Mouse (Mus musculus) CD4-positive helper T cell, adult 2 months (primary cell): ENCODE data around the gene Lbx2.

Experiments used
- DNase-seq: peaks from one replicate; pipeline ENCODE4 v3.0.0-alpha.2; 2012; ENCODE audit warnings: low read depth, missing footprints, low spot score

The Lbx2 gene

DNA sequence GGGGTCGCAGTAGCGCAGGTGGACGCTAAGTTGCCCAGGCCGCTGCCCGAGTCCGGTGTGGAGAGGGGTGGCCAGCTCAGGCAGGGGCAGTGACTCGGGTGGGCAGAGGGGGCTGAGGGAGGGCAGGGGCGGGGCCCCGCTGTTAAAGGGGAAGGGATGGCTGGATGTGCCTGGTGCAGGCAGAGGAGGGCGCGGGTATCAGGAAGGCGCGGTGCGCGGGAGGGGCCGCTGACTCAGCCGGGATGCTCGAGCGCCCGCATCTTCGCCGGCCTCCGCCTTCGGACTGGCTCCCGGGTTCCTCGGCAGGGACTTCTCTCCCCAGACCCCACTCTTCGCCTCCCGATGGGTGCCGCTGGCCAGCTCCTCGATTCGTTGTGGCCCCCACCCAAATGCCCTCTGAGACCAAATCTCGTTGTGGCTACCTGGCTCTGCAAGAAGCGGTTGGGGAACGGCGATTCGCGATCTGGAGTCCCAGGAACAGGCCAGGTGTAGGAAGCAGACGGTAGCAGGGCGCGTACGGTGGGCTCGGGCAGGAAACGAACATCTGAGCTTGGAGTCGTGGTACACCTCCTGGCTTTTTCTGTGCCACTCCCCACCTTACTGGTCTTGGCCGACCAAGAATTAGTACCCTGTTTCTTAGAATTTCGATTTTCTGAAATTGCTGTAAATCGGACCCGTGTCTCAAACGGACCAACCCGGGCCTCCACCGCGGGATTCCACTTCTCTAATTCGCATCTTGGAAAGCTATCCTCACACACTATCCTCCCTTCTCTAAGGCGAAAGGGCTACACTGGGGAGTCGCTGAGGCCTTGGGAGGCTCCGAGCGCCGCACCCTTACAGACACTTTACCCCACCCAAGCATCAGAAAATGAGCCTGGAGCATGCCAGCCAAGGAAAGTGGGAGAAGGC is 15.6 kb upstream of the Lbx2 start:
- peak; percentile 52 for DNase-seq

DNA sequence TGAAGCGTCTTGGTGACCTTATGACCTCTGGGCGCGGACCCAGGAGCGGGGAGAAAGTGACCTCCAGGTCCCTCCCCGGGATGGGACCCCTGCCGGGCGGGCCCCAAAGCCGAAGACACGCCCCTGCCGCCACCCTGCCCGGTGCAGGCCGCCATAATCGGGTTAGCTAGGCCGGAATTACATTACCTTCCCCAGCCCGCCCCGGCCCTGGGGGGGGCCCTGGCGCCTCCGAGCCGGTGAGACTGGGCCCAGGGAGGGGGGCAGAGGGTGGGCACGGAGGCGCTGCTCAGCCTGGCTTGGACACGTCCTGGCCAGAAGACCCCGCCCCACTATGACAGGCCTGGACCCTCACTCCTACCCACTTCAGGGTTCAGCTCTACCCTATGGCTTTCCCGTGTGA is 14.9 kb upstream of the Lbx2 start:
- no peak for DNase-seq

DNA sequence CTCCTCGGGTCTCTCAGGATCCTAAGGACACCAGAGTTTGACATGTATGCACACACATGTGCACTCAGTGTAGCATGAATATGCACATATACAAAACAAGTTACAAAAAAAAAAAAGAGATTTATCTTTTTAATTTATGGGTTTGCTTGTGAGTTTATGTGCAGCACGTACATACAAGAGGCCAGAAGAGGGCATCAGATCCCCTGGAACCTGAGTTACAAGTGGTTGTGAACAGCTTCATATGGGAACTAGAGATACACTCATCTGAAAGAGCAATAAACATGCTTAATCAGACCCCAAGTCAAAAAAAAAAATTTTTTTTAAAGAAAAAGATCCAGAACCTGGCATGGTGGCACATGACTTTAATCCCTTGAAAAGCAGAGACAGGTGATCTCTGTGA is 11.2 kb upstream of the Lbx2 start:
- peak; percentile 73 for DNase-seq

DNA sequence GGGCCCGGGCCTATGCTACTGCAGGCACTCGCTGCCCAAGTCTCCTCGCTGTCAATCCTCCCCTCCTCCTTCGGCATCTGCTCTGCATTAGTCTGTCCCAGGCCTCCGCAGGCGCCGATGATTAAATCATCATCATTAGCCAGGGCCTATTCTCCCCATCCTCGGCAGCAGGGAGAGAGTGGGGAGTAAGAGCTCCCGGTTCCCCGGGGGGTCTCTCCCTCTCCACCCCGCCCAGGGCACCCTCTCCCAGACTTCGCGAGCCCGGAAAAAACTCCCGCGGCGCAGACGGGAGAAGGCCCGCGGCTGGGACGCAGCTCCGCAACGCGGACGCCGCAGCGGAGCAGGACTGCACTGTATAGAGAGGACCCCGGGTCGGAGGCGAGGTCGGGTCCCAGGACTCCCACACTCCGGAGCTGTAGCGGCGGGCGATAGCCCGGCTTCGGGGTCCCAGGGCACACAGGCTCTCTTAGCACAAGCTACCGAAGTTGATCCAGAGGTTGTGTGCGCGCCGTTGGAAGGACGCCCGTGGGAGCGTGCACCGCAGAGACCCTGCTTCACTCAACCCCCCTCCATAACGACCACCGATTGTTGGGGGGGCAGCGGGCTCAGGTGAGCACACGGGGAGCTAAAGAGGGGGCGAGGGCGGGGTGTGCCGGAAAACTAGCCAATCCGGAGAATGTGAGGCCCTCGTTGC is 8.4 kb upstream of the Lbx2 start, which contains the start of gene Pcgf1:
Pcgf1 (plus strand) TSS at position 240 of the 694 bp plus-strand sequence.
- peak; percentile 41 for DNase-seq

DNA sequence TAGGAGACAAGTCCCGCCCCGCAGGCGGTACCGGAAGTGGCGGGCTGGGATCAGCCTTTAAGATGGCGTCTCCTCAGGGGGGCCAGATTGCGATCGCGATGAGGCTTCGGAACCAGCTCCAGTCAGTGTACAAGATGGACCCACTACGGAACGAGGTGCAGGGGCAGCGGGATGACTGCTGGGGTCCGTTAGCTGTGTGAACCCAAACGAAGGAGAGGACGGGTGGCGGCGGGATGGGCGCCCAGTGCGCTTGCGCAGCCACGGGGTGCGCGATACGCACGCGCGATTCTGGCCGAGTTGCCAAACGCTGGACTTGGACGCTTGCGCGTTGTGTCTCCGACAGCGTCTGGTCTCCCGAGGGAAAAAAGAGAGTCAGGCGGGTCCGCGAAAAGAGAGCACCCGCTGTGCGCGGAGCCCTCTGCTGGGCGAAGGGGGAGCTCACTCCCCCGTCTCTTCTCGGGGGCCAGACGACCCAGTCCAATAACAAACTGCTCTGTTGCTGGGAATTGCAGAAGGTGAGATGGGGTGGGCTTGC is 7.8 kb upstream of the Lbx2 start:
- peak; percentile 97 for DNase-seq

DNA sequence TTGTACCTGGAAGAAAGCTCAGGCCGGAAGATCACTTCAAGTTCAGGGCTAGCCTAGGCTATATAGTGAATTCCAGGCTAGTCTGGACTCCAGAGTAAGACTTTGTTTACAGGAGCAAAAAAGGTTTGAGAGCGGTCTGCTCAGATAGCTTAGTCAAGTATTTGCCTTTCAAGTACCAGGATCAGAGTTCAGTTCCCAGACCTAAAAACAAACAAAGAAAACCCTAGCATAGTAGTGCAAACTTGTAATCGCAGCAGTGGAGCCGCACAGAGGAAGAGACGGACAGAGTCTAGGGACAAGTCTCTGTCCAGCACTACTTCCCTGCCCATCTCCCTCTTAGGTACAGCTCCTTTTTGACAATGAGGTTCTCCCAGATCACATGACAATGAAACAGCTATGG is 6.0 kb upstream of the Lbx2 start:
- DNase-seq = no peak

DNA sequence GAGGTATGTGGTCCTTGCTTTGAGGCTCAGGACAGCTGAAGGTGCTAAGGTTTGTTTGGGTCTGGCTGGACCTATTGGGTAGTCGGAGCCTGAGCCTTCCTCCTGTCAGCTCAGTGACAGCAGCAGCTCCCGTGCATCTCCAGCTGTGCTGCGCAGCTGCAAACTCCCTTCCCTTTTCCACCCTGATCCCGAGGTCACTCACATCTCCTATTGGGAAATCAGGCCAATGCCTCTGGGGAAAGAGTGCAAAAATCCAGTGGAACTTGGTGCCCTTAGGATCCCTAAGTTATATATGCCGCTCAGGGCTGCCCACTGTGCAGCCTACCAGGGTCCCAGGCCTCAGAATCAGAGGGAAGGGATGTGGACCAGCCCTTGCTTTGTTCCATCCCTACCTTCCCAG is 2.7 kb upstream of the Lbx2 start:
- no peak for DNase-seq

DNA sequence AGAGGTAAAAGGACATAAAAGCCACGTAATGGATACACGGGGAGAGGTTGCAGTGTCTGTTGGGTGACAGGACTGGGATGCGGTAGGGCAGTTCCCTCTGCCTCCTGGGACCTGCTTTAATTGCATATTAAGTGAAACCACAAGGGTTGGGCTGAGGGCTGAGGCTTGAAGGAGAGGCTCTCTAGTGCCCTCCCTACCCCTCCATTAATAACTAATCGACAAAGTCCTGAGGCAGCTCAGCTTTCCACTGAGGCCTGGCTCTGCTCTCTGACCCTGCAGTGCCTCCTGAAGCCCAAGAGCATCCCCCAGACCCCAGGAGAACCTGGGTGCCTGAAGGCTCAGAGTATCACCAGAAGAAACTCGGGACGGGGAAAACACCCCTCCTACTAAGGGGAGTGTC is 1.7 kb upstream of the Lbx2 start:
- no peak for DNase-seq

DNA sequence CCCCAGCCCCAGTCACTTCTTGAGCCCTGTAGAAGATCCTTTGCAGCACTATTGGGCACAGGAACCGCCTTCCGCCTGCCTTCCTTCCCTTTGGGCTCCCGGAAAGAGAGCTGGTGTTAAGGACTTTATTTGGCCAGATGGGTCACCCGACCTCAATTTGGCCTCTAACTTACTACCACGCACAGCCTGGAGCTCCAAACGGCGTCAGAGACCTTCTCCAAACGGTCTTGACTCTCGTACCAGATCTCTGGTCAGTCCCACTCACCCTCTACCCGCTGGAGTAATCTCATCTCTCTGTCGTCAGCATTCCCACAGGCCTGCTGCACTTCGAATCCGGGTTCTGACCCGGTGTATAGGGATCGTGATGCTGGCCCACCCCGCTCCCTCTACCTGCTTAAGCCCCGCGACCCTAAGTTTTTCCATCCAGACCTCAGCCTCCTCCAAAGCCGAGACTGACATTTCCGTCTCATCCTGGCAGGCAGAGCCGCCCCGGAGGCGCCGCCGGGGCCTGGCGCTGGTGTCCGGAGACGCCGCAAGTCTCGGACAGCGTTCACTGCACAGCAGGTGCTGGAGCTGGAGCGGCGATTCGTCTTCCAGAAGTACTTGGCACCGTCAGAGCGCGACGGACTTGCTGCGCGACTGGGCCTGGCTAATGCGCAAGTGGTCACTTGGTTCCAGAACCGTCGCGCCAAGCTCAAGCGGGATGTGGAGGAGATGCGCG is 1.2 kb downstream of the Lbx2 start:
- DNase-seq = no peak

DNA sequence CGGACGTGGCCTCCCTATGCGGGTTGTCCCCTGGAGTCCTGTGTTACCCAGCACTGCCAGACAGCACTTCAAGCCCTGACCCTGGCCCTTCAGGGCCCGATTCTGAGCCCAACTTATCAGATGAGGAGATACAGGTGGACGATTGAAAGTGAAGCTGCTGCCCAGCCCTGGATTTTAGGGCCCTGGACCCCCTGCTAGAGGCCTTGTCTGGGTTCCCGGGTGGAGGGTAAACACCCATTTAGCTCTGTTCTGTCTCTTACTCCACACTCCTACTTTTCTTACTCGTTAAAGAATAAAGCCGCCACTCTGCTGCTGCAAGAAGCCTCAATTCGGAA is 1.7 kb downstream of the Lbx2 start:
- no peak for DNase-seq

DNA sequence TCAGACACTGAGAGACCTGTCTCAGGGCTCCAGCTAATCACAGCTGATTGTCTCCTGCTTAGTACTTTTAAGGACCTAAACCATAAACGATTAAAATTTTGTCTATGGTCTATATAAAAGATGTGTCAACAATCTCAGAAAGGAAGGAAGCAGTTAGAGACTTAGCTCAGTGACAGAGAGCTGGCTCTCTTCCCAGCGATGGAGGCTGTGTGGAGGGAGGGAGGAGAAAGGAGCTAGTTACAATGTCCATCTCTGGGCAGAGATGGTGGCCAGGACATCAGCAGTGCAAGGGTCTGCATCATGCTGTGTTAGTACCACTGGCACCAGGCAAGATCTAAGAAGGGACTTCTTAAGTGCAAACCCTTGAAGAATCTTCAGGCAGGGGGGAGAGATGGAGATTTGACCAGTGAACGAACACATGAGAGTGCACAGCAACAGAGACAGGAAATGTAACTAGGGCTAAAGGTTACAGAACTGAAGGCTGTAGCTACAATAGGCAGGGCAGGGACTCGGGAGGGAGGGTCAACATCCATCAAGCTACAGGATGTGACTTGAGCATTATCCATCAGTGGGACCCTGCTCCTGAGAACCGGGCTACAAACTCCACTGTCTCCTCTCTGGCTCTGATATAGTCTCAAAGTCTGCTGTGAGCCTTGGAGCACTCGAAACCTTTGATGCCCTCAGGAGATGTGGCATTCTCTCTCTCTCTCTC is 6.4 kb downstream of the Lbx2 start:
- DNase-seq = no peak

DNA sequence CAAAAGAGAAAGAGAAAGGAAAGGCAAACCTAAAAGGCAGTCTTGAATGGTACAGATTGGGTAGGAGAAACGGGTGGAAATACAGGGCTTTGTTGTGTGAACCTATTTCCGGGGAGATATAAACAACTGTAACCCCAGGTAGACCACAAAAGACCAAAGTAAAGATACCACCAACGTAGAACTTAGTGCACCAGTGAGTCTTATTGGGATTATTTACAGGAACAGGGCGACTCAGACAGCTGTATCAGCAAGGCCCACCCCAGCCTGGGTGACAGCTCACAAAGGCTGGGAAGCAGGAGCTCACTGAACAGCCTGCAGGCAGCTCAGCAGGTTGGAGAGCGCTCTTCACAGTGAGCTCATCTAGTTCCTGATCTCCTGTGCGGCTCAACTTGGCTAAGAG is 9.8 kb downstream of the Lbx2 start:
- DNase-seq = peak; percentile 90

DNA sequence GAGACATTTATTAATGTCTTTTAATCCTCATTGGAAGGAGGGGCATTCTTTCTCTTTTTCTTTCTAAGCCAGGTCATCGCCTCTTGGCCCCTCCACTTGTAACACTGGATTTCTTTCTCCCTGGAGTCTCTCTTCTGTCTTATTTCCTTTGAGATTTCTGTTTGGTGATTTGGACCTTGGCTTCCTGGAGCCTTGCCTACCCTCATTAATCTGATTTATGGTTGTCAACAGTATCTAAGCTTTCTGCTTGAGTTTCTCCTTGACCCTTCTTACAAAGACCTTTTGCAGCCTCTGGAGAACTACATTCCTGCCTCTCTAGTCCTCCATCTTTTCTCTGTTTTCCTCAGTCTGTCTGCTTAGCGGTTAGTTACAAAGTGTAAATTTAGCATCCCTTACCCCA is 12.2 kb downstream of the Lbx2 start:
- DNase-seq = no peak

DNA sequence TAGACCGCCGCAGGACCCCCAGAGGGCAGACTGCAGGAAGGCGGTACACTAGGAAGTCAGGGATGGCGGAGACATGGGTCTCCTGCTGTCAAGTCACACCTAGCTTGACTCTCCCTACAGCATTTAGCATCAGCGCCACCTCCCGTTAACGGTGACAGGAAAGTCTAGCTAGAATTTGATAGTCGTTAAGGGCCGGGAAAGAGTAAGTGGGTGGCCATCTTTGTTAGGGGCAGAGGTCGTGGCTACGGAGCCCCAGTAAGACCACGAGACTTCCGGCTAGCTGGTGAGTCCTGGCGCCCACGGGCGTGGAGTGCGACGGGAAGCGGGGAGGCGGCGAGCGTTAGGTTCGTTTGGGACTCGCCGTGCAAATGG is 15.1 kb downstream of the Lbx2 start, which contains the start of the genes Ccdc142 and Gm42688:
Ccdc142 (plus strand) TSS at position 286 of the 372 bp plus-strand sequence.
Gm42688 (plus strand) TSS at position 302 of the 372 bp plus-strand sequence.
- peak; percentile 92 for DNase-seq

DNA sequence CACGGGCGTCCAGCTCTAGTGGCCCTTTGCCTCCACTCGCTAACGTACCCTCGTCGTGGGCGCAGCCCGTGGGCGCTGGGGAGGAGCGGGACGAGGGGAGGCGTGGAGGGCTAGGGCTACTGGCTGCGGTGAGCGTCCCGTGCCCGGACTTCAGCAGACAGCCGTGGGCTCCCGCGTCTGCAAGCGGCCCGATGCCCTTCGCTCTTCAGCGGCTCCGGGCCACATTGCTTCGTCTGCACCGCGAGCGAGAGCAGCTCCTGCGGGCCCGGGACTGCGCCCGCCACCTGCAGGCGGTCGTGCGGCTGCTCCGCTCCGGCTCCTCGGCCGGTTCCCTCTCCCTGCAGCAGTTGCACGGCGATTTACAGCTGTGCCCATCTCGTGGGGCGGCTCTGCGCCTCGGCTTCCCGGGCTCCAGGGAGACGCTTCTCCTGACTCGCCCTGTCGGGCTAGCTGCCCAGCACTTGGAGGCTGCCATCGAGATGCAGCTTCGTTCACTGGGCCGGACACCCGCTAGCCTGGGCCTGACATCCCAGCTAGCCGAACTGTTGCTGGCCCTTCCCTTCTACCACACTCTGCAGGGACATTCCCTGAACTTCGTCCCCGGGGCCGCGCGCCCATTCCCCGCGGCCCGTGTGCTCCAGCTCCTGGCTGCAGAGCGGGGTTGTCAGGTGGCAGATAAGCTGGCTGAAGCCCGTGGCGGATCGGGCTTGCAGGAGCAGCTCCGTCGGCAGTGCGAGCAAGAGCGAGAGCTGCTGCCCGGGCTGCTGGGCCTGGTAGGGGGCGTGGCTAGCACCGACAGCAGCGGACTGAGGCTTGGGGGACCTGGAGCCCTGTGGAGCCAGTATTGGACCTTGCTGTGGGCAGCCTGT is 15.8 kb downstream of the Lbx2 start:
- peak; percentile 84 for DNase-seq

DNA sequence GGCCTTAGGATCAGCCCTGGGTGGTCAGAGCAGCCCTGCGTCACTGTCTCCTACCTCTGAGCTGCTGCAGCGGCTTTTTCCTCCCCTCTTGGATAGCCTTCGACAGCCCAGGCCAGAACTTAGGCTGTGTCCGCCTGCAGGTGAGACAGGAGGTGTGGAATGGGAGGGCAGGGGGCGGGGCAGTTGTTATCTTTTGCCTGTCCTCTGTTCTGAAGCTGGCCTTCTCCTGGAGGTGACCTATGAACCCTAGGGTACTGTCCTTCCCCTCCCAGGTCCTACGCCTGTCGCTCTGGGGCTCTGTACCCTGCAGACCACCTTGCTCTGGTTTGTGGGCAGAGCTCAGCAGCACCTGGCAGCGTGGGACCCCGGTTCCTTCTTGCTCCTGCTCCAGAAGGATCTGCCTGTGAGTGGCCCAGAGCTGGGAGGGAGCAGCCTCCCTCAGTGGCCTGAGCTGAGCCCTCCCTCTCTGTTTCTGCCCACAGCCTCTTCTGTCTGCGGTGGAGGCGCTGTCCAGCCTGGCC is 17.0 kb downstream of the Lbx2 start:
- DNase-seq = no peak

DNA sequence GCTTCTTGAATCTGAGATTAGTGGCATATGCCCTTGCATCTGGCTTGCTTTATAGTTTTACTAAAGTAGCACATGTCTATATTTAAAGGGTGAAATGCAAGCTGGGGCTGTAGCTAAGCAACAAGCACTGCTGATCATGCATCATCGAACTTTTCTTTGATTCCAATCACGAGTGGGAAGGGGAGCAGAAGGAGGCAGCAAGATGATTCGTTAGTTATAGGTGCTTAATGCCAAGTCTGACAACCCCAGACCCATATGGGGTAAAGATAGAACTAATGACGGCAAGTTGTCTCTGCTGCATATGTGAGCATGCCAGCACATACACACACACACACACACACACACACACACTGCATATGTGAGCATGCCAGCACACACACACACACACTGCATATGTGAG is 18.0 kb downstream of the Lbx2 start:
- DNase-seq = no peak

DNA sequence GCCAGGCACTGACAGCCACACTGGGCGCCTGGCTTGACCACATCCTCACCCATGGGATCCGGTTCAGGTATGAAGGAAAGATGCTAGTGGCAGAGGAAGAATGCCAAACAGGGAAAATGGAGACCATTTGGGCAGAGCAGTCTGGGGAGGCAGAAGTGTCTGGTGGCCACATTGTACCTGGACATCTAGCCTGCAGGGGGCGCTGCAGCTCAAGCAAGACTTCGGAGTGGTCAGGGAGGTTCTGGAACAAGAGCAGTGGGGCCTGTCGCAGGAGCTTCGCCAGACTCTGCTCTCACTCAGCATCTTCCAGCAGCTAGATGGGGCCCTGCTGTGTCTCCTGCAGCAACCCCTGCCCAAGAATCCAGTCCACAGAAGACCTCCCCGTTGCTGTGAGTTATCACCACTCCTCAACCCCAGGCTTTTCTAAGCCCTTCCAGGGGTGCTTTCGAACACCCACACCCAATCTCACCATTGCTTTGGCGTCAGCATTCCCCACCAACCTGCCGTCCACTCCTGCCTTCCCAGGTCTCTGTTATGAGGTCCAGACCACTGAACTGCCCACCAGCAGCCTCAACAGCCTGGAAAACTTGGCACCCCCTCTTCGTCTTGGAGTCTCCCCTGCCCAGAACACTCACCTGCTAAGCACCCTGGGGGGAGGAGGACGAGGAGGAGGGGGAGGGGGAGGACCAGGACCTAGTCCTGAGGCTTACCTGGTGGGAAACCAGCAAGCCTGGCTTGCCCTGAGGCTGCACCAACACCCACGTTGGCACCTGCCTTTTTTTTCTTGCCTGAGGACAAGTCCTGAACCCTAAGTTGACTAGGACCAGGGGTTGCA is 21.6 kb downstream of the Lbx2 start:
- DNase-seq = peak; percentile 80
